Mouse (Mus musculus): Measurements from ENCODE around the gene Sh2d7. TPM values are rescaled to one million over a fixed set of nuclear protein-coding genes. Genes with fewer than 3 reads are reported as not detected.
"Not testable (repeated sequence)": the region's sequence is repeated elsewhere in the genome, so short reads cannot be mapped to it uniquely, and the experiment has no call there.

Sh2d7 gene
- total RNA-seq, 2 experiments from 2014 or later, result not detected

DNA sequence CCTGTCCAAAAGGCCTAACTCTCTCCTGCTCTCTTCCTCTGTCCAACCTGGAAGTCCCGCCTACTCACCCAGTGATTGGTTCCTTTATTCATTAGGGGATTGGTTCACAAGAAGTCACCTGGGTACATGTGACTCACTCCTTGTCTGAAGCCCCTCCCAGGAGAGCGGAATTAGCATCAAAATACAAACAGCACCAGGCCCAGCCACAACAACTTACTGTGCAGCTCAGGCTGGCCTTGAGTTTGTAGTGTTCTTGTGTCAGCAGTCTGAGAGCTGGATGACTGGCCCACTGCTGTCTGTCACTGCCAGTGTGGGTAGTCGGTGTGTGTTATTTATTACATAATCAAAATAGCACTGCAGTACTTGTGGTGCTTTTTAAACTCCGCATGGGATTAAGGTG lies 54.9 kb downstream of the Sh2d7 start:
- DNase-seq; intact Hi-C loops (cut with DNase I): not testable (repeated sequence)

Other genes starting within 250 kb of the Sh2d7 start
- 10 to 100 TPM; 22.3 to 25.6 TPM for gene Dmxl2, start 37.4 kb upstream of the Sh2d7 start, total RNA-seq (2021)
- gene Cib2, start 21.2 kb downstream of the Sh2d7 start, total RNA-seq (2021), result 1 to 10 TPM; 1.4 to 1.7 TPM
- gene Idh3a, start 47.4 kb downstream of the Sh2d7 start, total RNA-seq (2021), result 100 to 1,000 TPM; 577 to 619 TPM
- gene Acsbg1, start 122.9 kb downstream of the Sh2d7 start, total RNA-seq (2021), result under 1 TPM; 0.19 to 0.72 TPM
- gene Dnaja4, start 159.9 kb downstream of the Sh2d7 start, total RNA-seq (2021), result 10 to 100 TPM; 71.4 to 80.4 TPM
- 10 to 100 TPM; 28.2 to 31.7 TPM for gene Wdr61, start 195.5 kb downstream of the Sh2d7 start, total RNA-seq (2021)
- not detected for gene Crabp1, start 225.8 kb downstream of the Sh2d7 start, total RNA-seq (2021)

Measured in heart, postnatal 36 days (tissue).